Mouse (Mus musculus) limb, embryonic 12.5 days (tissue): ENCODE data around the gene Sspo. TPM values are rescaled to one million over a fixed set of nuclear protein-coding genes. Genes with fewer than 3 reads are reported as not detected.

Experiments used
- ATAC-seq: fragments of 200-750 bp; cut with Nextera tagmentation; 2 replicates; pipeline ENCODE4 v1.8.0; 2017; ENCODE audit warnings: low read depth, moderate TSS enrichment; ENCODE audit not compliant: insufficient number of reproducible peaks, insufficient read depth, low FRiP score, low TSS enrichment
- H3K27ac ChIP-seq: fragments of 300-500 bp; sonication (generic); 2 replicates; pipeline ENCODE4 v1.5.1; 2016; ENCODE audit warnings: mild to moderate bottlenecking, moderate library complexity
- H3K27me3 ChIP-seq: fragments of 300-500 bp; sonication (generic); 2 replicates; pipeline ENCODE4 v1.6.1; 2016; ENCODE audit warnings: mild to moderate bottlenecking, moderate library complexity
- H3K36me3 ChIP-seq: fragments of 300-500 bp; sonication (generic); 2 replicates; pipeline ENCODE4 v1.6.1; 2016; ENCODE audit warnings: mild to moderate bottlenecking, moderate library complexity
- H3K4me1 ChIP-seq: fragments of 300-500 bp; sonication (generic); replicated peaks from 2 replicates; pipeline ENCODE4 v1.6.1; 2016
- H3K4me2 ChIP-seq: fragments of 300-500 bp; sonication (generic); 2 replicates; pipeline ENCODE4 v1.6.1; 2016; ENCODE audit warnings: mild to moderate bottlenecking, moderate library complexity
- H3K4me3 ChIP-seq: fragments of 300-500 bp; sonication (generic); replicated peaks from 2 replicates; pipeline ENCODE4 v1.5.1; 2016; ENCODE audit warnings: mild to moderate bottlenecking
- H3K9ac ChIP-seq: fragments of 300-500 bp; sonication (generic); replicated peaks from 2 replicates; pipeline ENCODE4 v1.6.1; 2016; ENCODE audit warnings: mild to moderate bottlenecking, moderate library complexity
- H3K9me3 ChIP-seq: fragments of 300-500 bp; sonication (generic); 2 replicates; pipeline ENCODE4 v1.6.1; 2016; ENCODE audit warnings: mild to moderate bottlenecking, moderate library complexity
- WGBS: fragments of 180-500 bp; shearing (Covaris S2); methylation state at CpG from one replicate; pipeline ENCODE4 v1.1.7; 2016; 5-methylcytosine and 5-hydroxymethylcytosine counted together
- polyA plus RNA-seq: library from polyadenylated mRNA; unstranded; fragments of >200 nt; fragmentation: Nextera tagmentation; extraction: Ambion mirVana; gene quantifications from 2 replicates; pipeline ENCODE4 v1.2.1, GENCODE M21; 2016

Gene Sspo
- polyA plus RNA-seq, 1 experiment from 2014 or later = 0.33 TPM

GRCm38 (mm10) chr6:48416486-48416885 is 31.5 kb upstream of the Sspo start:
- no peak for ATAC-seq
- Histone ChIP-seq H3K27ac (no peak overlapping the region), H3K4me3 (no peak overlapping the region), H3K4me2 (no peak overlapping the region), H3K9me3 (no peaks in the 10 kb centered on the region), H3K9ac (no peak overlapping the region), H3K4me1 (peaks cover 9% of the 10 kb centered on the region), H3K27me3 (no peaks in the 10 kb centered on the region), H3K36me3 (peaks cover 74% of the 10 kb centered on the region)
- WGBS = 82% methylated on average over 2 of the region's 2 CpGs

GRCm38 (mm10) chr6:48420647-48421046 is 27.4 kb upstream of the Sspo start:
- WGBS = 15% methylated on average over 2 of the region's 2 CpGs
- Histone ChIP-seq H3K9me3 (no peaks in the 10 kb centered on the region), H3K9ac (no peak overlapping the region), H3K27ac (no peak overlapping the region), H3K36me3 (peaks cover 33% of the 10 kb centered on the region), H3K27me3 (no peaks in the 10 kb centered on the region), H3K4me3 (no peak overlapping the region), H3K4me1 (peaks cover 19% of the 10 kb centered on the region), H3K4me2 (no peak overlapping the region)
- no peak for ATAC-seq

- H3K27me3 ChIP-seq = no peaks in the 10 kb centered on the region
- H3K9me3 ChIP-seq = no peaks in the 10 kb centered on the region
- H3K9ac ChIP-seq = no peak overlapping the region
- no peak overlapping the region for H3K4me2 ChIP-seq
- H3K27ac ChIP-seq = no peak overlapping the region
- H3K4me3 ChIP-seq = no peak overlapping the region
- WGBS = 53% methylated on average over 3 of the region's 3 CpGs
- ATAC-seq = no peak
- peaks cover 19% of the 10 kb centered on the region for H3K4me1 ChIP-seq
- peaks cover 6% of the 10 kb centered on the region for H3K36me3 ChIP-seq
Observed at GRCm38 (mm10) chr6:48423336-48423735, 24.7 kb upstream of the Sspo start.

GRCm38 (mm10) chr6:48424074-48424473 is 24.0 kb upstream of the Sspo start:
- no peak overlapping the region for H3K27ac ChIP-seq
- H3K9me3 ChIP-seq = no peaks in the 10 kb centered on the region
- no peak overlapping the region for H3K4me3 ChIP-seq
- ATAC-seq = no peak
- no peak overlapping the region for H3K4me2 ChIP-seq
- no peaks in the 10 kb centered on the region; the same call in 1 of the 2 replicates for H3K36me3 ChIP-seq
- WGBS = 74% methylated on average over 5 of the region's 5 CpGs
- no peaks in the 10 kb centered on the region for H3K27me3 ChIP-seq
- no peak overlapping the region for H3K9ac ChIP-seq
- H3K4me1 ChIP-seq = peaks cover 19% of the 10 kb centered on the region

- H3K4me1 ChIP-seq = peaks cover 10% of the 10 kb centered on the region
- 77% methylated on average over 5 of the region's 5 CpGs for WGBS
Observed at GRCm38 (mm10) chr6:48426956-48427355, 21.1 kb upstream of the Sspo start.

GRCm38 (mm10) chr6:48428769-48429557 is 19.1 kb upstream of the Sspo start:
- Histone ChIP-seq H3K4me1 (no peaks in the 10 kb centered on the region), H3K4me2 (no peak overlapping the region), H3K27ac (no peak overlapping the region), H3K36me3 (no peaks in the 10 kb centered on the region; the same call in 1 of the 2 replicates), H3K9me3 (no peaks in the 10 kb centered on the region), H3K4me3 (no peak overlapping the region), H3K27me3 (no peaks in the 10 kb centered on the region), H3K9ac (no peak overlapping the region)
- 72% methylated on average over 4 of the region's 4 CpGs for WGBS
- ATAC-seq = no peak

More at GRCm38 (mm10) chr6:48426956-48427355, 21.1 kb upstream of the Sspo start:
- no peaks in the 10 kb centered on the region for H3K27me3 ChIP-seq
- H3K27ac ChIP-seq = no peak overlapping the region
- H3K4me3 ChIP-seq = no peak overlapping the region
- H3K36me3 ChIP-seq = no peaks in the 10 kb centered on the region
- no peak for ATAC-seq
- H3K9ac ChIP-seq = no peak overlapping the region
- H3K4me2 ChIP-seq = no peak overlapping the region
- no peaks in the 10 kb centered on the region for H3K9me3 ChIP-seq

- Histone ChIP-seq H3K27me3 (no peaks in the 10 kb centered on the region), H3K9me3 (no peaks in the 10 kb centered on the region), H3K4me3 (no peak overlapping the region), H3K36me3 (no peaks in the 10 kb centered on the region; the same call in 1 of the 2 replicates), H3K27ac (no peak overlapping the region), H3K9ac (no peak overlapping the region), H3K4me1 (peaks cover 4% of the 10 kb centered on the region; the same call in 1 of the 2 replicates), H3K4me2 (no peak overlapping the region)
- 74% methylated on average over 5 of the region's 5 CpGs for WGBS
- no peak for ATAC-seq
Observed at GRCm38 (mm10) chr6:48430748-48431147, 17.3 kb upstream of the Sspo start.

GRCm38 (mm10) chr6:48432893-48433816 is 14.9 kb upstream of the Sspo start:
- no peaks in the 10 kb centered on the region for H3K9me3 ChIP-seq
- H3K4me2 ChIP-seq = no peak overlapping the region
- no peak overlapping the region for H3K4me3 ChIP-seq
- H3K36me3 ChIP-seq = peaks cover 16% of the 10 kb centered on the region
- H3K27me3 ChIP-seq = peaks cover 13% of the 10 kb centered on the region
- ATAC-seq = no peak
- H3K9ac ChIP-seq = no peak overlapping the region; the same call in 1 of the 2 replicates
- 64% methylated on average over 12 of the region's 12 CpGs for WGBS
- H3K4me1 ChIP-seq = peaks cover 9% of the 10 kb centered on the region
- no peak overlapping the region for H3K27ac ChIP-seq

- 53% methylated on average over 6 of the region's 6 CpGs for WGBS
- peaks cover 24% of the 10 kb centered on the region for H3K4me1 ChIP-seq
- peaks cover 31% of the 10 kb centered on the region for H3K36me3 ChIP-seq
- H3K27me3 ChIP-seq = peaks cover 28% of the 10 kb centered on the region
- no peak overlapping the region for H3K4me2 ChIP-seq
- H3K4me3 ChIP-seq = no peak overlapping the region
- no peak overlapping the region for H3K9ac ChIP-seq
- ATAC-seq = no peak
- no peaks in the 10 kb centered on the region for H3K9me3 ChIP-seq
- no peak overlapping the region for H3K27ac ChIP-seq
Observed at GRCm38 (mm10) chr6:48434651-48435050, 13.4 kb upstream of the Sspo start.

- Histone ChIP-seq H3K9me3 (no peaks in the 10 kb centered on the region), H3K4me1 (peaks cover 29% of the 10 kb centered on the region), H3K9ac (no peak overlapping the region), H3K36me3 (peaks cover 35% of the 10 kb centered on the region), H3K27me3 (peaks cover 33% of the 10 kb centered on the region), H3K4me3 (no peak overlapping the region), H3K27ac (no peak overlapping the region), H3K4me2 (no peak overlapping the region)
- WGBS = 47% methylated on average over 5 of the region's 5 CpGs
- ATAC-seq = no peak
Observed at GRCm38 (mm10) chr6:48435111-48435510, 12.9 kb upstream of the Sspo start.

- ATAC-seq = no peak
- WGBS = 86% methylated on average over 5 of the region's 5 CpGs
- H3K27ac ChIP-seq = no peak overlapping the region
- no peaks in the 10 kb centered on the region for H3K9me3 ChIP-seq
- H3K27me3 ChIP-seq = peaks cover 40% of the 10 kb centered on the region
- H3K4me1 ChIP-seq = peaks cover 36% of the 10 kb centered on the region
- no peak overlapping the region for H3K4me3 ChIP-seq
- peaks cover 39% of the 10 kb centered on the region for H3K36me3 ChIP-seq
- H3K4me2 ChIP-seq = no peak overlapping the region
- H3K9ac ChIP-seq = no peak overlapping the region
Observed at GRCm38 (mm10) chr6:48435706-48436349, 12.2 kb upstream of the Sspo start.
